Mouse (Mus musculus): ENCODE results near the gene Vmn1r177. TPM values are rescaled to one million over a fixed set of nuclear protein-coding genes. Genes with fewer than 3 reads are reported as not detected.

Gene Vmn1r177
- not detected for polyA plus RNA-seq (2017; shearing (Covaris generic))

DNA sequence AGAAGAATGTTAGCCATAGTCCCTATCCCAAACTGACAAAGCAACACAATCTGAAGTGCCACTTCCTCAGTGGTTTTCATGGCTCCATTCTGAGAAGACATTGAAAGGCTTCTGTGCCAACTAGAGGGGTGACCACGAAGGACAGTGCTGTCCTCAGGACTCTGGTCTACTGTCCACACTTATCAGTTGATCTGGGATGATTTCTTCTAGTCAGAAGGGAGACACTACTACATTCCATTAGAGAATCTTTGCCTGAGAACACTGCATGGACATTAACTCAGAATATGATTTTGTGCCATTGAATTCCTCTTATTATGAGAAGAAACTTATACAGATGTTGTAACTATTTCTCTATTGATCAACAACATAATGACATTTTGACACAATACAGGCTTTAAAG is at the start of gene Vmn1r177:
Gene Vmn1r177, minus strand, starts transcription at position 101 of the 400 bp plus-strand sequence.

GRCm38 (mm10) chr7:23891709-23892108 is 25.5 kb upstream of the Vmn1r177 start, which contains the start of gene Vmn1r178:
TSS of gene Vmn1r178 (plus strand) at chr7:23892009.

GRCm38 (mm10) chr7:23837272-23837671 is 29.0 kb downstream of the Vmn1r177 start, which contains the start of gene Vmn1r176:
TSS of gene Vmn1r176 (minus strand) at chr7:23837372.

Other genes with a start within 250 kb of the Vmn1r177 start
- gene Vmn1r171, start 235.7 kb downstream of the Vmn1r177 start, polyA plus RNA-seq (2017; shearing (Covaris generic)): not detected
- not detected for gene Vmn1r172, start 208.1 kb downstream of the Vmn1r177 start, polyA plus RNA-seq (2017; shearing (Covaris generic))
- 0.10 TPM for gene Vmn1r173, start 165.7 kb downstream of the Vmn1r177 start, polyA plus RNA-seq (2017; shearing (Covaris generic))
- gene Vmn1r174, start 114.2 kb downstream of the Vmn1r177 start, polyA plus RNA-seq (2017; shearing (Covaris generic)): not detected
- gene Vmn1r175, start 55.8 kb downstream of the Vmn1r177 start, polyA plus RNA-seq (2017; shearing (Covaris generic)): not detected
- not detected for gene Vmn1r176, start 29.1 kb downstream of the Vmn1r177 start, polyA plus RNA-seq (2017; shearing (Covaris generic))
- gene Vmn1r178, start 25.6 kb upstream of the Vmn1r177 start, polyA plus RNA-seq (2017; shearing (Covaris generic)): not detected
- gene Vmn1r179, start 60.5 kb upstream of the Vmn1r177 start, polyA plus RNA-seq (2017; shearing (Covaris generic)): 0.26 TPM
- 0.07 TPM for gene Vmn1r180, start 84.2 kb upstream of the Vmn1r177 start, polyA plus RNA-seq (2017; shearing (Covaris generic))
- gene Vmn1r181, start 108.2 kb upstream of the Vmn1r177 start, polyA plus RNA-seq (2017; shearing (Covaris generic)): not detected
- gene V1rd19, start 135.2 kb upstream of the Vmn1r177 start, polyA plus RNA-seq (2017; shearing (Covaris generic)): not detected
- 0.15 TPM for gene Vmn1r183, start 186.8 kb upstream of the Vmn1r177 start, polyA plus RNA-seq (2017; shearing (Covaris generic))
- gene Zfp180, start 215.5 kb upstream of the Vmn1r177 start, polyA plus RNA-seq (2017; shearing (Covaris generic)): 29.6 TPM
- 1.8 TPM for gene Zfp112, start 245.9 kb upstream of the Vmn1r177 start, polyA plus RNA-seq (2017; shearing (Covaris generic))